Mouse (Mus musculus): ENCODE results near the gene Hsf5. TPM values are rescaled to one million over a fixed set of nuclear protein-coding genes. Genes with fewer than 3 reads are reported as not detected.
A peak's percentile ranks its signal among the peaks of the same experiment; 100 is the strongest.

Hsf5 gene
- polyA plus RNA-seq, 1 experiment from 2014 or later, result 0.27 TPM

DNA sequence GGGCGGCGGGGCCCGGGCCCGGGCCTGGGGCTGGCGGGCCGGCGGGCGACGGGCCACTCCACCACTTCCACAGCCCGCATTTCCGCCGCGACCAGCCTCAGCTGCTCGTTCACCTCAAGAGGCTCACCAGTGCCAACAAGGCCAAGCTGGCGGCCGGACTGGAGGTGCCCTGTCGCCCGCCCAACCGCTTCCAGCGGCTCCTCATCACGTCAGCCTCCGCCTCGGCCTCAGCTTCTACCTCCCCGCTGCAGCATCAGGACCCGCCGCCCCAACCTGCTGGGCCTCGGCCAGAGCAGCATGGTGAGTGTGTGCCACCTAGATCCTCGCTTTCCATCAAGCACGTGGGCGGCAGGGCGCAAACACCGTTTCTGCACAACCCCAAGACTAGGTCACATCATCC, 642 bp downstream of the Hsf5 start:
- 95% methylated on average over 32 of the region's 32 CpGs for WGBS
- DNase-seq (ENCODE audit: low spot score), result no peak
- no peaks in the 10 kb centered on the region for H3K27me3 ChIP-seq (replicated peaks; ENCODE audit: low read depth, poor library complexity, severe bottlenecking)
- peaks cover 11% of the 10 kb centered on the region for H3K9me3 ChIP-seq
- peaks cover 90% of the 10 kb centered on the region for H3K36me3 ChIP-seq (replicated peaks)
- no peak overlapping the region for H3K4me3 ChIP-seq
- no peaks in the 10 kb centered on the region for H3K4me1 ChIP-seq
- no peak overlapping the region for H3K27ac ChIP-seq (replicated peaks)

DNA sequence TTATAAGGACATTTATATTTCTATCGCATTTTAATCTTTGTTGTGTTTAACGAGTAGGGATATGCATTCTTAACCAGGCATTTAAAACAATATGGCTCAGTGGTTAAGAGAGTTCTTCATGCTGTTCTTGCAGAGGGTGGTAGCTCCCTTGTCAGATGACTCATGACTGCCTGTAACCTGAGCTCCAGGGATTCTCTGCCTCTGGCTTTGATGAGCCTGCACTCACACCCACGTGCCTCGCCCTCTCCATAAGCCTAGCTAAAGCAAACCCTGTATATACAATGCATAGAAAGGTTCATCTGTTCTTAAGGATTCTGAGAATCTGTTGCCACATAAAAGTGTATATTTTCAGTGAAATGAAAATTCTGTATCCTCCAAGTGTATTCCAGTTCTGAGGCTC, 6.2 kb downstream of the Hsf5 start:
- no peaks in the 10 kb centered on the region for H3K4me1 ChIP-seq
- H3K27me3 ChIP-seq (replicated peaks; ENCODE audit: low read depth, poor library complexity, severe bottlenecking), result no peaks in the 10 kb centered on the region
- no peaks in the 10 kb centered on the region for H3K9me3 ChIP-seq
- H3K36me3 ChIP-seq (replicated peaks), result peaks cover 80% of the 10 kb centered on the region
- H3K27ac ChIP-seq (replicated peaks), result no peak overlapping the region
- DNase-seq (ENCODE audit: low spot score), result no peak
- no peak overlapping the region for H3K4me3 ChIP-seq
- 73% methylated on average over 4 of the region's 4 CpGs for WGBS

DNA sequence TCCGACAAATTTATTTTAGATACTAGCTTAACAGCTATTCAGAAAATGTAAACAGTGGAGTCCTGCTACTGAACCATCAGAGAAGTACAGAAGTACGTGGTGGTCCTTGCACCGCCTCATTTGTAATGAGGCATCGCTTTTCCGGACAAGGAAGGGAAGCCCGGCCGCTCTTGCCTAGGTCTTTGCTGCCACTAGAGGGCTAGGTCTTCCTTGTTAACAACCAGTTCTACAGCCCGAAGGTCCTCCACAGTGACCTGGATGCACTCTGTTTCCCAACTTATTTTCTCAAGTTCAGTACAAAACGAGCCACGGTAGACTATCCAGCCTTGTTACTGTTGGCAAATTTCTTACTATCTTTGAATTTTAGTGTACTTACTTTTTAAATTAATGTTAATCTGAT, 12.9 kb downstream of the Hsf5 start:
- H3K4me3 ChIP-seq, result no peak overlapping the region
- H3K36me3 ChIP-seq (replicated peaks), result peaks cover 32% of the 10 kb centered on the region
- no peak overlapping the region for H3K27ac ChIP-seq (replicated peaks)
- no peaks in the 10 kb centered on the region for H3K27me3 ChIP-seq (replicated peaks; ENCODE audit: low read depth, poor library complexity, severe bottlenecking)
- no peaks in the 10 kb centered on the region for H3K9me3 ChIP-seq
- no peaks in the 10 kb centered on the region for H3K4me1 ChIP-seq
- DNase-seq (ENCODE audit: low spot score), result peak; percentile 52
- 38% methylated on average over 10 of the region's 10 CpGs for WGBS

DNA sequence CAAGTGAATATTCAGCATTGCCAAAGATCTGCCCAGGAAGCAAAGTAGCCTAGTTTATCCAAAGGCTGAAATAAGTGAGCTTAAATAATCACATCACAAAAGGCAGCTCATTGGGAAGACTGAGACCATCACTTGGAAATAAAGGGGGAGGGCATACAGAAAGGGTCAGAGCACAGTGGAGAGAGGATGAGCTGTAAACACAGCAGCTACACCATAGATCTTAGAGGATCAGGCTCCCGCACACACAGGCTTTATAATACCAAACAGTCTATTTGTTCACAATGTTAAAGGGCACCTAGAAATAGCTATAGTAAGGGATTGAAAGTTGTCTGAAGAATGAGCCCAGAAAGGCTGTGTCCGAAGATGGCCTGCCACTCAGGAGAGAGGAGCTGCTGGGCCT, 21.8 kb downstream of the Hsf5 start:
- H3K36me3 ChIP-seq (replicated peaks), result peaks cover 4% of the 10 kb centered on the region
- H3K4me3 ChIP-seq, result peak overlapping the region; percentile 62
- H3K27me3 ChIP-seq (replicated peaks; ENCODE audit: low read depth, poor library complexity, severe bottlenecking), result no peaks in the 10 kb centered on the region
- H3K4me1 ChIP-seq, result peaks cover 13% of the 10 kb centered on the region
- no peak for DNase-seq (ENCODE audit: low spot score)
- peak overlapping the region; percentile 89 for H3K27ac ChIP-seq (replicated peaks)
- H3K9me3 ChIP-seq, result no peaks in the 10 kb centered on the region
- WGBS, result 17% methylated on average over 2 of the region's 2 CpGs

DNA sequence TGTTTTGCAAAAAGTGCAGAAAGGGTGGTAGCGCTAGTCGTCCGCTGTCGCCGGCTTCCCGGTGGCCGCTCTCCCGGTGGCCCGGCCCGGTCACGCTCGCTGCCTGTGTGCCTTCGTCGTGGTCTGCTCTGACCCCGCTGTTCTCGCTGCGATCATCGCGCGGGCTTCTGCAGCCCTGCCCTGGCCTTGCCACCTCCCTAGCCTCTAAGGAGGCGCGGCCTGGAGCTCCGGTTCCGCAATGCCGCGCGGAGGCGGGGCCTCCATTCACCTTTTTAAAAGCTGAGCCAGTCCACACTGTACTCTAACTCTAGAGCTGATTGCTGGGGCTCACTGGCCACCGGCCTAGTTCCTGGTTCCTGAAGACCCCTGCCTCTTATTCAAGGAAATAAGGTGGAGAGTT, 22.2 kb downstream of the Hsf5 start:
- H3K4me3 ChIP-seq, result peak overlapping the region; percentile 62
- H3K27me3 ChIP-seq (replicated peaks; ENCODE audit: low read depth, poor library complexity, severe bottlenecking), result no peaks in the 10 kb centered on the region
- DNase-seq (ENCODE audit: low spot score), result peak; percentile 80
- H3K36me3 ChIP-seq (replicated peaks), result peaks cover 4% of the 10 kb centered on the region
- under 1% methylated on average over 29 of the region's 29 CpGs for WGBS
- H3K9me3 ChIP-seq, result no peaks in the 10 kb centered on the region
- peaks cover 13% of the 10 kb centered on the region for H3K4me1 ChIP-seq
- peak overlapping the region; percentile 89 for H3K27ac ChIP-seq (replicated peaks)

DNA sequence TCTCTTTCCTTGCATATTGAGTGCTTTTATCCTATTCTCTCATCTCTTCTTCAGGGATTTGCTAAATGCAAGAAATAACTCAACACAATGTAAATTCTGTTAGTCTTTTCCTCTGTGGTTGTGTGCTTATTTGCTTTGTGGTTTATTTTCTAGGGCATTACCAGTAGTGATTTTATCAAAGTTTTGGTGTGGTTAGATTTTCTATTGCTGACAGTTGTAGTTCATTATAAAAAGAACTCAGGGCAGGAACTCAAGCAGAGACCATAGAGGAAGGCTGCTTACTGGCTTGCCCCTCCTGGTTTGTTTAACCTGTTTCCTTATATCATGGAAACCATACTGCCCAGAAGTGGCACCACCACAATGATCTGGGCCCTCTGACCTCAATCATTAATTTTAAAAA, 25.9 kb downstream of the Hsf5 start:
- no peaks in the 10 kb centered on the region for H3K36me3 ChIP-seq (replicated peaks)
- no peak for DNase-seq (ENCODE audit: low spot score)
- no peaks in the 10 kb centered on the region for H3K9me3 ChIP-seq

DNA sequence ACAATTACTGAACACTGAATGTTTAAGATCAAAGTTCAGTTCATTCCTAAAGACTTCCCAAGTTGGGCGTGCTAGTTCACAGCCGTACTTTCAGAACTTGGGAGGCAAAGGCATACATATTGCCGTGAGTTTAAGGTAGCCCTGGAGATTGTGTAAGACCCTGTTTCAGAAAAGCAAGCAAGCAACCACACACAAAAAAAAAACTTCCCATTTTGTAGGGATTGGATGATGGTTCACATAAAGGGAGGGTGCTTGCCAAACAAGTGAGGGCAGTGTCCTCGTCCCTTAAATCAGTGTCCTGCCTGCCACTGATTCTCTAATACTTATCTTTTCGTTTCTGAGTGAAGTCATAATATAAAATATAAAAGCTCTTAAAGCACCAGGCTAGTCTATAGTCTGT, 37.7 kb downstream of the Hsf5 start:
- no peak overlapping the region for H3K4me3 ChIP-seq
- no peak for DNase-seq (ENCODE audit: low spot score)
- WGBS, result 84% methylated on average over 5 of the region's 5 CpGs

More for the DNA sequence above, 25.9 kb downstream of the Hsf5 start:
- Histone ChIP-seq H3K4me3 (no peak overlapping the region), H3K27me3 (replicated peaks; ENCODE audit: low read depth, poor library complexity, severe bottlenecking) (no peaks in the 10 kb centered on the region), H3K4me1 (peaks cover 13% of the 10 kb centered on the region), H3K27ac (replicated peaks) (no peak overlapping the region)

DNA sequence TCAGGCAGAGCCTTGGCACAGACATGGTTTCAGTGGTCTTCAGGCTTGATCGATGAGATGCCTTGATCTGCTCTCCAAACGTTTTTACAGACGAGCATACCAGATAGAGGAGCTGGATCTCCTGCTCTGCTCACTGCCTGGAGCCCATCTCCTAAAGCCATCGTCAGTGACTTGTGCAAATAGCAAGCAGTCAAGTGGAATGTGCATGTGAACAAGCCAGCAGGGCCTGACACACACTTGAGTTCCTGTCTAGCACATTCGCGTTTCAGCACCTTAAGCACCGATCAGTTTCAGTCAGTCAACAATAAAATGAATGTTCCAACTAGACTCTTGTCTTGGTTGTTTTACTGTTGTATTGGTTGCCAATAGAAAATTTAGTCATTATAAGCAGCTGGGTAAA, 42.3 kb downstream of the Hsf5 start:
- Histone ChIP-seq H3K27ac (replicated peaks) (no peak overlapping the region), H3K9me3 (no peaks in the 10 kb centered on the region), H3K27me3 (replicated peaks; ENCODE audit: low read depth, poor library complexity, severe bottlenecking) (peaks cover 22% of the 10 kb centered on the region), H3K4me1 (peaks cover 6% of the 10 kb centered on the region; the same call in 1 of the 2 replicates), H3K36me3 (replicated peaks) (no peaks in the 10 kb centered on the region), H3K4me3 (no peak overlapping the region)
- DNase-seq (ENCODE audit: low spot score), result no peak
- WGBS, result 81% methylated on average over 7 of the region's 7 CpGs

More for the DNA sequence above, 37.7 kb downstream of the Hsf5 start:
- Histone ChIP-seq H3K27ac (replicated peaks) (no peak overlapping the region), H3K9me3 (no peaks in the 10 kb centered on the region), H3K4me1 (no peaks in the 10 kb centered on the region), H3K36me3 (replicated peaks) (no peaks in the 10 kb centered on the region), H3K27me3 (replicated peaks; ENCODE audit: low read depth, poor library complexity, severe bottlenecking) (0 out of 2 replicates have a peak, but pooled peaks cover 3% of the 10 kb centered on the region)

DNA sequence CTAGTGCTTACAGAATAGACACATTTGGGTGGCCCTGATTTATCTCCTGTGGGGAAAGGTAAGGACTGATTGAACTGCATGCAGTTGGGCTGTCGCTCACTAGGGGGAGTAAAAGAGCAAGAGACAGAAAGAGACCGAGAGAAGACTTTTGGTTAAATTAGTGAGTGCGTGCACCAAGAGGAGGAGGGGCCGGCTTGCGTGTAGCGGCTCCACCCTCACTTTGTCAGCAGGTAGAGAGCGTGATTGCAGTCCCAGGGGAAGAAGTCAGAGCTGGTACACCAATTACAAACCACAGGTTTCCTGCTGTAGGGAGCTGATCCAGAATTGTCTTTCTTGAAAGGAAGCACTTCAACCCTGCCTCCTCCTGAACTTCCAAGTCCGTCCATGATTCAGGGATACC, 45.4 kb downstream of the Hsf5 start, which contains the start of gene Rnf43:
TSS of gene Rnf43 (plus strand) at position 316 of the 400 bp plus-strand sequence.
- H3K4me1 ChIP-seq, result peaks cover 6% of the 10 kb centered on the region; the same call in 1 of the 2 replicates

DNA sequence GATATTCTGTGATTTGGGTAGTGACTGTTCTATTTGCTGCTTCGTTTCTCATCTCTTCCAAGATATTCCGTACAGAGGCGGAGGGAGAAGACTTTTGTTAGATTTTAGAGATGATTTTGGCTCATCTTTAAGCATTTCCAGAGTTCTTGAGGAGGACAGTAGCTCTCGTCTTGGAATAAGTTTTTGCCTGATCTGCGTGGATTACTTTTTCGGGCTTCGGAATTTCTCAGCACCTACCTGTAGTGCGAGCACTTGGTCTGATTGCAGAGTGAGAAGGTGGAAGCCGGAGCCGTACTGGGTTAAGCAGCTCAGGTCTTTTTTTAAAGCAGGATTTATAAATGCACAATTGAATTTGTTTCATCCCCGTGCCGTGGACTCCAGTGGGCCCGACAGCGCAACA, 45.9 kb downstream of the Hsf5 start:
- no peaks in the 10 kb centered on the region for H3K36me3 ChIP-seq (replicated peaks)
- no peak overlapping the region for H3K27ac ChIP-seq (replicated peaks)
- H3K4me1 ChIP-seq, result peaks cover 6% of the 10 kb centered on the region; the same call in 1 of the 2 replicates
- no peaks in the 10 kb centered on the region for H3K9me3 ChIP-seq
- DNase-seq (ENCODE audit: low spot score), result peak; percentile 15
- WGBS, result 12% methylated on average over 14 of the region's 14 CpGs
- peaks cover 27% of the 10 kb centered on the region for H3K27me3 ChIP-seq (replicated peaks; ENCODE audit: low read depth, poor library complexity, severe bottlenecking)
- peak overlapping the region; percentile 55 for H3K4me3 ChIP-seq

More for the DNA sequence above, 45.4 kb downstream of the Hsf5 start, which contains the start of gene Rnf43:
- no peaks in the 10 kb centered on the region for H3K9me3 ChIP-seq
- peak within 1 kb of the TSS; percentile 55 for H3K4me3 ChIP-seq
- H3K27ac ChIP-seq (replicated peaks), result no peak within 1 kb of the TSS
- peak; percentile 83 for DNase-seq (ENCODE audit: low spot score)
- no peaks in the 10 kb centered on the region for H3K36me3 ChIP-seq (replicated peaks)
- WGBS, result under 1% methylated on average over 8 of the region's 8 CpGs
- peaks cover 27% of the 10 kb centered on the region for H3K27me3 ChIP-seq (replicated peaks; ENCODE audit: low read depth, poor library complexity, severe bottlenecking)

DNA sequence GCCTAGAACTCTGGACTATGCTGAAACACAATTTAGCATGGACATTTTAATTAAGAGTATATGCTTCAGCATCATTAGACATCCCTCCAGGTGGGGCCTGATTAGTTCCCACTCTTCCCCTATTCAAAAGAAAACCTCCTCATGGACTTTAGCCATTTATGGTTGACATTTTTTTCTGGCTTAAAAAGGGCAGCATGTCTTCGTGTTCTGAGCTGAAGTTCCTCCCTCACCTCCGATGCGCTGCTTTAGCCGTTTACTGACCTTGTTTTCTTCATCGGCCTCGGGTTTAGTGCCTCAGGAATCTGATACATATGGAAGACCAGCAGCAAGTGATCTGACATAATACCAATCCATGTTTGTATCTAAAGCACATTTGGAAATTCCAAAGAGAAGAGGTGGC, 47.0 kb downstream of the Hsf5 start:
- DNase-seq (ENCODE audit: low spot score), result no peak
- peak overlapping the region; percentile 55 for H3K4me3 ChIP-seq
- WGBS, result 71% methylated on average over 6 of the region's 6 CpGs
- H3K27me3 ChIP-seq (replicated peaks; ENCODE audit: low read depth, poor library complexity, severe bottlenecking), result peaks cover 27% of the 10 kb centered on the region
- no peak overlapping the region for H3K27ac ChIP-seq (replicated peaks)
- H3K9me3 ChIP-seq, result no peaks in the 10 kb centered on the region
- H3K4me1 ChIP-seq, result peaks cover 6% of the 10 kb centered on the region; the same call in 1 of the 2 replicates
- H3K36me3 ChIP-seq (replicated peaks), result no peaks in the 10 kb centered on the region

DNA sequence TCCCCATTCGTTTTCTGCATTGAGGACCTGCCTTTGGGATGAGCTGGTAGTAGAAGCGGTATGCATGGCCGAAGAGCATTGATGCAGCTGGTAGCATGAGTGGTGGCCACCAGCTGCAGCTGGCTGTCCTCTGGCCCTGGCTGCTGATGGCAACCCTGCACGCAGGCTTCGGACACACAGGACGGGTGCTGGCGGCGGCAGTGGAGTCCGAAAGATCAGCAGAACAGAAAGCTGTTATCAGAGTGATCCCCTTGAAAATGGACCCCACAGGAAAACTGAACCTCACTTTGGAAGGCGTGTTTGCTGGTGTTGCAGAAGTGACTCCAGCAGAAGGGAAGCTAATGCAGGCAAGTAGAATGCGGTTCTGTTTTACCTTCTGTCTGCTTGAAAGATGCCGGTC, 47.6 kb downstream of the Hsf5 start:
- peaks cover 24% of the 10 kb centered on the region for H3K27me3 ChIP-seq (replicated peaks; ENCODE audit: low read depth, poor library complexity, severe bottlenecking)
- H3K27ac ChIP-seq (replicated peaks), result no peak overlapping the region
- H3K4me1 ChIP-seq, result peaks cover 6% of the 10 kb centered on the region; the same call in 1 of the 2 replicates
- WGBS, result 80% methylated on average over 12 of the region's 12 CpGs
- no peaks in the 10 kb centered on the region for H3K36me3 ChIP-seq (replicated peaks)
- no peak for DNase-seq (ENCODE audit: low spot score)
- H3K9me3 ChIP-seq, result no peaks in the 10 kb centered on the region
- peak overlapping the region; percentile 55 for H3K4me3 ChIP-seq

DNA sequence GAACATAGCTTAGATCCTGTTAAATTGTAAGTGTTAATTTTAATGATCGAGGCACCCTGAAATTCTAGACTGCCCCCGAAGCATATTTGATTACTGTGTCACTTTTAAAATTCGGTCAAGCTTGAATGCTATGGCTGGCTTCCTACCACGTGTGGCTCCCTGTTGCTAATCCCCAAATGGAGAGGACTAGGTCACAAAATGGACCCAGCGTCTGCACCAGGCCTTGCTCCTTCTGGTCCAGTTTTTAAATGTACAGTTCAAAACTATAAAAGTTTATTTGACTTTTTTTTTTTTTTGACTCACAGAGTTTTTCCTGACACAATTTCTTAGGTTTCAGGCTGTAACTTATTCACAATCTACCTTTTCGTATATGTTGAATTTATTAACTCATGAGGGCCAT, 48.3 kb downstream of the Hsf5 start:
- H3K27ac ChIP-seq (replicated peaks), result no peak overlapping the region
- H3K4me3 ChIP-seq, result no peak overlapping the region
- no peak for DNase-seq (ENCODE audit: low spot score)
- peaks cover 6% of the 10 kb centered on the region; the same call in 1 of the 2 replicates for H3K4me1 ChIP-seq
- 75% methylated on average over 6 of the region's 6 CpGs for WGBS
- no peaks in the 10 kb centered on the region for H3K9me3 ChIP-seq
- H3K36me3 ChIP-seq (replicated peaks), result no peaks in the 10 kb centered on the region
- peaks cover 24% of the 10 kb centered on the region for H3K27me3 ChIP-seq (replicated peaks; ENCODE audit: low read depth, poor library complexity, severe bottlenecking)
